Mouse (Mus musculus) CH12.LX (cell line): ENCODE measurements around the gene Mtfr1l.

Experiments used
- CTCF ChIP-seq, 2 experiments: IDR thresholded peaks in 1 of 2; conservative IDR thresholded peaks in 1 of 2; 2 replicates each; pipeline ENCODE4 v1.5.1; 2011 to 2012; ENCODE audit warnings: low read depth in 2 of 2, low read length in 2 of 2, improper control_type of control experiment in 1 of 2, inconsistent platforms in 1 of 2, mild to moderate bottlenecking in 1 of 2, moderate library complexity in 1 of 2
- KAT2A ChIP-seq: IDR thresholded peaks from 2 replicates; pipeline ENCODE4 v1.6.1; 2012; ENCODE audit warnings: low read length, improper control_type of control experiment, inconsistent platforms; ENCODE audit not compliant: insufficient replicate concordance
- MAX ChIP-seq: IDR thresholded peaks from 2 replicates; pipeline ENCODE4 v1.6.1; 2011; ENCODE audit warnings: low read length, improper control_type of control experiment
- NELFE ChIP-seq: IDR thresholded peaks from 2 replicates; pipeline ENCODE4 v1.6.1; 2011; ENCODE audit warnings: low read depth, low read length, improper control_type of control experiment
- NRF1 ChIP-seq: IDR thresholded peaks from 2 replicates; pipeline ENCODE4 v1.6.1; 2014; ENCODE audit warnings: low read depth, mild to moderate bottlenecking, inconsistent platforms, low read length, improper control_type of control experiment, moderate library complexity
- POLR2A ChIP-seq: IDR thresholded peaks from 2 replicates; pipeline ENCODE4 v1.6.1; 2011; ENCODE audit warnings: low read depth, mild to moderate bottlenecking, improper control_type of control experiment, low read length
- USF1 ChIP-seq: IDR thresholded peaks from 2 replicates; pipeline ENCODE4 v1.6.1; 2014; ENCODE audit warnings: low read depth, mild to moderate bottlenecking, inconsistent platforms, low read length, improper control_type of control experiment

GRCm38 (mm10) chr4:134567377-134568226 lies 32.4 kb upstream of the Mtfr1l start:
- TF ChIP-seq NELFE: no peak
- no peak for TF ChIP-seq POLR2A
- no peak for TF ChIP-seq MAX
- TF ChIP-seq USF1: no peak
- TF ChIP-seq NRF1: no peak
- TF ChIP-seq CTCF (conservative IDR thresholded peaks at IDR 0.05 in 1 of 2, IDR thresholded peaks at IDR 0.05 in 1 of 2; ENCODE audit: low read depth in 2 of 2, low read length in 2 of 2): no peak
- no peak for TF ChIP-seq KAT2A
